Mouse (Mus musculus) bone marrow macrophage, adult 2 months (primary cell): Measurements from ENCODE around the gene Hist1h3d. TPM values are rescaled to one million over a fixed set of nuclear protein-coding genes. Genes with fewer than 3 reads are reported as not detected.

Source experiments
- H3K27ac ChIP-seq: 2 replicates; pipeline ENCODE4 v1.5.1; 2012; ENCODE audit warnings: low read depth, low read length; ENCODE audit not compliant: insufficient read depth
- H3K4me1 ChIP-seq: 2 replicates; pipeline ENCODE4 v1.6.1; 2012; ENCODE audit warnings: low read length; ENCODE audit not compliant: control insufficient read depth, insufficient read depth
- H3K4me3 ChIP-seq: 2 replicates; pipeline ENCODE4 v1.5.1; 2012; ENCODE audit warnings: mild to moderate bottlenecking, low read length, moderate library complexity; ENCODE audit not compliant: insufficient read depth
- CTCF ChIP-seq: IDR thresholded peaks from 2 replicates; pipeline ENCODE4 v1.5.1; 2012; ENCODE audit warnings: low read depth, mild to moderate bottlenecking, low read length, moderate library complexity
- POLR2A ChIP-seq: IDR thresholded peaks from 2 replicates; pipeline ENCODE4 v1.6.1; 2012; ENCODE audit warnings: mild to moderate bottlenecking, low read depth, low read length, borderline replicate concordance
- polyA plus RNA-seq: library from polyadenylated mRNA; stranded (reverse); fragments of >200 nt; gene quantifications from 2 replicates; pipeline ENCODE4 v1.2.4, GENCODE M21; 2012; ENCODE audit not compliant: missing spikeins, insufficient read depth, insufficient read length

The Hist1h3d gene
- polyA plus RNA-seq: 2.3 and 3.2 TPM in 2 replicates

- Histone ChIP-seq H3K4me3 (peak within 1 kb of the TSS; percentile 63), H3K27ac (peak within 1 kb of the TSS; percentile 83), H3K4me1 (peaks cover 10% of the 10 kb centered on the region)
- TF ChIP-seq POLR2A (no peak), CTCF (no peak)
These were observed at the start of gene Hist1h3d for GRCm38 (mm10) chr13:23575271-23575851. Hist1h3d (plus strand) TSS chr13:23575763.

DNA sequence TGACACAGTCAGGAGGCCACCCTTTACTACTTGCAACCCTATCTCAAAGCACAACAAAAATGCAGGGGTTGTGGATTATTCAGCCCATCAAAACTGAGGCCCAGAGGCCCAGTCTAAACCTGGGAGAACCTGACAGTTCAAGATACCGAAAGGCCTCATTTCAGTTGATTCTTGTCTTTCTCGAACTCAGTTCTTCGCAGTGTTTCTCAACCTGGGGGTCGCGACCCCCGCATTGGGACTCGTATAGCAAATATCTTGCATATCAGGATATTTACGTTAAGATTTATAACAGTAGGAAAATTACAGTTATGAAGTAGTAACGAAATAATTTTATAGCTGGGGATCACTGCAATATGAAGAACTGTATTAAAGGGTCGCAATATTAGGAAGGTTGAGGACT is 49.7 kb upstream of the Hist1h3d start:
- peaks cover 10% of the 10 kb centered on the region for H3K4me1 ChIP-seq
- no peak for TF ChIP-seq POLR2A
- H3K27ac ChIP-seq: no peak overlapping the region
- H3K4me3 ChIP-seq: peak overlapping the region; percentile 44

DNA sequence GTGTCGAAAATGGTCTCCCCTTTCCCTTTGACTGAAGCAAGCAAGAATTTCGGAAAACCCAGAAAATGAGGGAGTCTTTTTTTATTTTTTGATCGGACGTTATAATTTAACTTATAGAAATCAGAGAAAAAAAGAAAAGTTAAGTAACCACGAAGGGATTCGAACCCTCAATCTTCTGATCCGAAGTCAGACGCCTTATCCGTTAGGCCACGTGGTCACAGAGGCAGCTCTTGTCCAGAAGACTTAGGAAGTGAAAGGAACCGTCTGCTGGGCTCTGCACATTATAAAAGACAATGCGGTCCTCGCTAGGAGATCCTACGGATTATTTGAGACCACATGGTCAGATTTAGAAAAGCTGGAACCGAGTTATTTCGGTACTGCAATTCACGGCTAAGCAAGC is 49.3 kb upstream of the Hist1h3d start:
- Histone ChIP-seq H3K4me3 (peak overlapping the region; percentile 69), H3K27ac (peak overlapping the region; percentile 32; the same call in 1 of the 2 replicates), H3K4me1 (peaks cover 10% of the 10 kb centered on the region)
- TF ChIP-seq CTCF (no peak), POLR2A (no peak)

DNA sequence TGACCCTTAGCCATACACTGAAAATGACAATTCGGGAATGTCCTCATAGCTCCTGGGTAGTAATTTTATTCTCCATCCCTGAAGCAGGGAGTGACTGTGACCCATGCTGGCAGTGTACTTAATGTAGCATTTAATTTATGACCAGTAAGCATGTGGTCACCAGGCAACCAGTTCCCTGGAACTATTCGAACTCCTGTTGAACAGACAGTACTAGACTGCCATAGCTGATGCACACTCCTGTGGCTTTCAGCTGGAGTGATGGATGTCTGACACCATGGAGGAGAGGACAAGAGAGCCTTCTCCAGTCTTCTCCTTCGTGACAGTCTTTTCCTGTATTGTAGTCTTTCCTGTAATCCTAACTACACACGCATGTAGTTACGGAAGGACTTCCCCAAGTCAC is 46.6 kb upstream of the Hist1h3d start:
- no peak overlapping the region for H3K27ac ChIP-seq
- no peak overlapping the region for H3K4me3 ChIP-seq
- H3K4me1 ChIP-seq: peaks cover 16% of the 10 kb centered on the region
- TF ChIP-seq POLR2A: no peak
- TF ChIP-seq CTCF: no peak

DNA sequence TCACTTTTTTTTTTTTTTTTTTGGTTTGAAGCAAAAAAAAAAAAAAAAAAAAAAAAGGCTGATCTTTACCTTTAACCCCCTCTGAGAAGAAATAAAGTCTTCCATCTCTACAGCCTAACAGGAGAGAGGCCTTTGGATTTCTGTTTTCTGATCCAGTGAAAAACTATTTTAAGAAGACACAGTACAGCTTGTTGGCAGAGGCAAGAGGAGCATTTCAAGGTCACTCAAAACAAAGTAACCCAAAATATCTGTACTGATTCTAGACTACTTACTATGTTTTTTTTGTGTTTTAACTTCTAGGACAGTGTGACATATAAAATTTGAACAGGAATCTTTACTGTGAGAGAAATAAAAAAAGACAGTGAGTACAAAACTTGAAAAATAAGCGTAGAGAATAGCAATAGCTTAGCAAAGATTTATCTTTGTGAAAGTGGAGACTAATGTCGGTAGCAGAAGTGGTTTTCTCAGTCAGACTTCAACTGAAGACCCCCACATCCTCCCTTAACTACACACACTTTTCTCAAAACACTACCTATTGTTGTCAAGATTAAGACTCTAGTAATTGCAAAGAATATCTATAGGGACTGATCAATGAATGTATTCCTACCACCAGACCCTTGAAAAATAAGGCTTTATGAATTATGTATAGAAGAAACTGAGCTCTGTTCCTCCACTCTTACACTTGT is 45.9 kb upstream of the Hist1h3d start:
- Histone ChIP-seq H3K4me1 (peaks cover 15% of the 10 kb centered on the region), H3K27ac (no peak overlapping the region), H3K4me3 (peak overlapping the region; percentile 71)
- TF ChIP-seq POLR2A (no peak), CTCF (no peak)

GRCm38 (mm10) chr13:23530181-23530900 is 45.2 kb upstream of the Hist1h3d start:
- peak overlapping the region; percentile 71 for H3K4me3 ChIP-seq
- H3K4me1 ChIP-seq: peaks cover 15% of the 10 kb centered on the region
- TF ChIP-seq POLR2A: no peak
- TF ChIP-seq CTCF: no peak
- peak overlapping the region; percentile 95 for H3K27ac ChIP-seq

GRCm38 (mm10) chr13:23530901-23531875 is 44.4 kb upstream of the Hist1h3d start, which contains the start of gene Hist1h4h:
Hist1h4h (plus strand) TSS chr13:23531050.
- TF ChIP-seq CTCF (no peak), POLR2A (peak; percentile 96)
- Histone ChIP-seq H3K4me1 (peaks cover 15% of the 10 kb centered on the region), H3K27ac (peak within 1 kb of the TSS; percentile 95), H3K4me3 (peak within 1 kb of the TSS; percentile 71)

DNA sequence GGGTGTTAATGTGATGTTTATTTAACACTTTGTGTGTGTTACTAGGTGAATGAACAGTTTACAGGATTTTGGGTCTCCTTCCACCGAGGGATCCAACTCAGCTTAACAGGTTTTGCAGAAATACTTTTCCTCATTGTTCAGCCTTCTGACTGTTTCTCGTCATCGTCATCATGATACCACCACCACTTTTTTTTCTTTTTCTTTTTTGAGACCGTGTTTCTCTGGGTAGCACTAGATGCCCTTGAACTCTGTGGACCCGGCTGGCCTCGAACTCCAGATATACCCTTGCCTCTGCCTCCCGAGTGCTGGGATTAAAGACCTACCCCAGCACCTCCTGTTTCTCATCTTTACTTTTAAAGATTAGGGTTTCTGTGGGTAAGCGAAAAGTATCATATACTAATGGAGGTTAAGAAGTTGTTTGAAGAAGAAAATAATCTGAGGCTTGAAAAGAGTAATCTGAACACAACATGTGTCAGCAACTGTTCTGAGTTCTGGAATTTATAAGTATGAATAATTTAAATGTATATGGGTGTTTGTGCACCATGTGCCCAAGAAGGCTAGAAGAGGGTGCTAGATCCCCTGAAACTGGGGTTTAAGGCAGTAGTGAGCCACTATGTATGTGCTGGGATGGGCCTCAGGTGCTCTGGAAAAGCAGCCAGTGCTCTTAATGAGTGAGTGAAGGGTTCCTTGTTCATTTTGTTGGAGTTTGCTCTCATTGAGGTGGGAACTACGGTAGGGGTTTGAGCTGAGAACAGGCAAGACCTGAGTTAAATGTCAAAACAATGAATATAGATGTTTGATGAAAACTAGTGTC is 43.1 kb upstream of the Hist1h3d start:
- peaks cover 19% of the 10 kb centered on the region for H3K4me1 ChIP-seq
- peak overlapping the region; percentile 54 for H3K4me3 ChIP-seq
- H3K27ac ChIP-seq: peak overlapping the region; percentile 75
- TF ChIP-seq POLR2A: no peak
- TF ChIP-seq CTCF: no peak

DNA sequence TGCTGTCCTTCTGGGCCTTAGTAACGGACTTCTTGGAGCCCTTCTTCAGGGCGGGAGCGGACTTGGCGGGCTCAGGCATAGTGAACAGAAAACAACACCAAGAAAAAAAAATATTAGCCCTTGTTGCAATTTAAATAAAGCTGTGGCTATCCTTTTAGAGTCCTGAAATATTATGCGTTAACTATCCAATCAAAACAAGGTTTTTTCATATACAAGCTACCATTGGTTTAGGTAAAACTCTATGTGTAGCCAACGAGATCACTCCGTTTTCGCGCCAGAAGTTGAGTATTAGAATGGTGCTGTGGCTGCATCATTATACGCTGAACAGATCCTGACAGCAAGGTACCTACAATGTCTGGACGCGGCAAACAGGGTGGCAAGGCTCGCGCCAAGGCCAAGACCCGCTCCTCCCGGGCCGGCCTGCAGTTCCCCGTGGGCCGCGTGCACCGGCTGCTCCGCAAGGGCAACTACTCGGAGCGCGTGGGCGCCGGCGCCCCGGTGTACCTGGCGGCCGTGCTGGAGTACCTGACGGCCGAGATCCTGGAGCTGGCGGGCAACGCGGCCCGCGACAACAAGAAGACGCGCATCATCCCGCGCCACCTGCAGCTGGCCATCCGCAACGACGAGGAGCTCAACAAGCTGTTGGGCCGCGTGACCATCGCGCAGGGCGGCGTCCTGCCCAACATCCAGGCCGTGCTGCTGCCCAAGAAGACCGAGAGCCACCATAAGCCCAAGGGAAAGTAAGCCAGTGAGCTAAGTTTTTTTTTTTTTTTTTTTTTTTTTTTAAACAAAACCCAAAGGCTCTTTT is 41.8 kb upstream of the Hist1h3d start, which contains the start of gene Hist1h2af:
Gene Hist1h2af, plus strand, starts transcription at position 347 of the 808 bp plus-strand sequence.
- Histone ChIP-seq H3K4me3 (peak within 1 kb of the TSS; percentile 63), H3K4me1 (peaks cover 28% of the 10 kb centered on the region), H3K27ac (peak within 1 kb of the TSS; percentile 84)
